Mouse (Mus musculus) embryo, embryonic 11.5 days (tissue): ENCODE results near the gene Gpr156.
"Not testable (repeated sequence)": the region's sequence is repeated elsewhere in the genome, so short reads cannot be mapped to it uniquely, and the experiment has no call there.

Source experiments
- DNase-seq: peaks from one replicate; pipeline ENCODE4 v3.0.0-alpha.2; 2012; ENCODE audit warnings: low read depth, low spot score

The Gpr156 gene

GRCm38 (mm10) chr16:37956751-37957150 is 40.5 kb downstream of the Gpr156 start:
- DNase-seq: no peak

- DNase-seq: not testable (repeated sequence)
These were observed 46.4 kb downstream of the Gpr156 start for GRCm38 (mm10) chr16:37962696-37963095.

- no peak for DNase-seq
These were observed 47.3 kb downstream of the Gpr156 start for GRCm38 (mm10) chr16:37963331-37964281.

- DNase-seq: no peak
These were observed 48.2 kb downstream of the Gpr156 start for GRCm38 (mm10) chr16:37964380-37965070.

- DNase-seq: no peak
These were observed 50.6 kb downstream of the Gpr156 start for GRCm38 (mm10) chr16:37966871-37967270.

GRCm38 (mm10) chr16:37967415-37967814 is 51.1 kb downstream of the Gpr156 start:
- DNase-seq: no peak

GRCm38 (mm10) chr16:37971522-37971921 is 55.2 kb downstream of the Gpr156 start:
- no peak for DNase-seq

- DNase-seq: no peak
These were observed 56.1 kb downstream of the Gpr156 start for GRCm38 (mm10) chr16:37972357-37972756.

- not testable (repeated sequence) for DNase-seq
These were observed 56.9 kb downstream of the Gpr156 start for GRCm38 (mm10) chr16:37973239-37973638.

- no peak for DNase-seq
These were observed 57.7 kb downstream of the Gpr156 start for GRCm38 (mm10) chr16:37973855-37974519.

GRCm38 (mm10) chr16:37974520-37975340 is 58.4 kb downstream of the Gpr156 start:
- no peak for DNase-seq

GRCm38 (mm10) chr16:37981907-37982306 is 65.6 kb downstream of the Gpr156 start:
- no peak for DNase-seq

GRCm38 (mm10) chr16:37988211-37988865 is 72.0 kb downstream of the Gpr156 start:
- DNase-seq: no peak

- DNase-seq: no peak
These were observed 73.5 kb downstream of the Gpr156 start for GRCm38 (mm10) chr16:37989796-37990195.

GRCm38 (mm10) chr16:37990553-37991344 is 74.5 kb downstream of the Gpr156 start:
- DNase-seq: no peak

- no peak for DNase-seq
These were observed 76.5 kb downstream of the Gpr156 start for GRCm38 (mm10) chr16:37992806-37993205.

GRCm38 (mm10) chr16:37994647-37995046 is 78.4 kb downstream of the Gpr156 start:
- DNase-seq: no peak

GRCm38 (mm10) chr16:37997771-37998170 is 81.5 kb downstream of the Gpr156 start:
- no peak for DNase-seq

GRCm38 (mm10) chr16:37999762-38000161 is 83.5 kb downstream of the Gpr156 start:
- no peak for DNase-seq

- DNase-seq: no peak
These were observed 83.9 kb downstream of the Gpr156 start for GRCm38 (mm10) chr16:38000178-38000577.
